Mouse (Mus musculus): Measurements from ENCODE around the gene Capn7. TPM values are rescaled to one million over a fixed set of nuclear protein-coding genes. Genes with fewer than 3 reads are reported as not detected.

Capn7 gene
- polyA plus RNA-seq (2014; fragmentation: Nextera tagmentation; extraction: Ambion mirVana), result 34.5 and 36.8 TPM in 2 replicates

GRCm38 (mm10) chr14:31336369-31337155 is at the start of gene Capn7:
TSS of gene Capn7 (plus strand) at chr14:31336638.
- H3K27me3 ChIP-seq (ENCODE audit: control insufficient read depth, insufficient read depth, low read length), result no peaks in the 10 kb centered on the region
- ATAC-seq (ENCODE audit: insufficient number of reproducible peaks, low FRiP score, low TSS enrichment, low read depth), result peak; percentile 95
- H3K27ac ChIP-seq (replicated peaks; ENCODE audit: low read depth, low read length), result peak within 1 kb of the TSS; percentile 86
- H3K9ac ChIP-seq (ENCODE audit: low read length), result peak within 1 kb of the TSS; percentile 90
- H3K4me3 ChIP-seq (ENCODE audit: low read depth, low read length), result peak within 1 kb of the TSS; percentile 77
- DNase-seq (ENCODE audit: low spot score), result peak; percentile 100
- no peaks in the 10 kb centered on the region for H3K9me3 ChIP-seq (ENCODE audit: control insufficient read depth, low read length)
- peak within 1 kb of the TSS; percentile 54 for H3K4me2 ChIP-seq (ENCODE audit: low read depth, severe bottlenecking)
- no peaks in the 10 kb centered on the region for H3K36me3 ChIP-seq (ENCODE audit: control insufficient read depth, insufficient read depth, low read length)
- 0 out of 2 replicates have a peak, but pooled peaks cover 3% of the 10 kb centered on the region for H3K4me1 ChIP-seq (ENCODE audit: control insufficient read depth, insufficient read depth, low read length)
- under 1% methylated on average over 69 of the region's 78 CpGs for WGBS

- Histone ChIP-seq H3K27ac (replicated peaks; ENCODE audit: low read depth, low read length) (no peak overlapping the region), H3K9ac (ENCODE audit: low read length) (no peak overlapping the region), H3K27me3 (ENCODE audit: control insufficient read depth, insufficient read depth, low read length) (no peaks in the 10 kb centered on the region), H3K36me3 (ENCODE audit: control insufficient read depth, insufficient read depth, low read length) (no peaks in the 10 kb centered on the region), H3K4me1 (ENCODE audit: control insufficient read depth, insufficient read depth, low read length) (no peaks in the 10 kb centered on the region), H3K4me2 (ENCODE audit: low read depth, severe bottlenecking) (no peak overlapping the region), H3K9me3 (ENCODE audit: control insufficient read depth, low read length) (no peaks in the 10 kb centered on the region), H3K4me3 (ENCODE audit: low read depth, low read length) (no peak overlapping the region)
- DNase-seq (ENCODE audit: low spot score) (no peak), ATAC-seq (ENCODE audit: insufficient number of reproducible peaks, low FRiP score, low TSS enrichment, low read depth) (no peak)
- WGBS, result 70% methylated on average over 3 of the region's 3 CpGs
Measured at GRCm38 (mm10) chr14:31313192-31313591, 23.2 kb upstream of the Capn7 start.

- Histone ChIP-seq H3K4me2 (ENCODE audit: low read depth, severe bottlenecking) (no peak overlapping the region), H3K36me3 (ENCODE audit: control insufficient read depth, insufficient read depth, low read length) (no peaks in the 10 kb centered on the region), H3K27ac (replicated peaks; ENCODE audit: low read depth, low read length) (no peak overlapping the region), H3K4me1 (ENCODE audit: control insufficient read depth, insufficient read depth, low read length) (no peaks in the 10 kb centered on the region), H3K27me3 (ENCODE audit: control insufficient read depth, insufficient read depth, low read length) (no peaks in the 10 kb centered on the region), H3K4me3 (ENCODE audit: low read depth, low read length) (no peak overlapping the region), H3K9me3 (ENCODE audit: control insufficient read depth, low read length) (no peaks in the 10 kb centered on the region), H3K9ac (ENCODE audit: low read length) (no peak overlapping the region)
- ATAC-seq (ENCODE audit: insufficient number of reproducible peaks, low FRiP score, low TSS enrichment, low read depth) (no peak), DNase-seq (ENCODE audit: low spot score) (no peak)
- 65% methylated on average over 12 of the region's 12 CpGs for WGBS
Measured at GRCm38 (mm10) chr14:31316613-31317012, 19.8 kb upstream of the Capn7 start.

- Histone ChIP-seq H3K9ac (ENCODE audit: low read length) (no peak overlapping the region), H3K4me3 (ENCODE audit: low read depth, low read length) (no peak overlapping the region), H3K4me2 (ENCODE audit: low read depth, severe bottlenecking) (no peak overlapping the region), H3K4me1 (ENCODE audit: control insufficient read depth, insufficient read depth, low read length) (no peaks in the 10 kb centered on the region), H3K36me3 (ENCODE audit: control insufficient read depth, insufficient read depth, low read length) (no peaks in the 10 kb centered on the region), H3K27ac (replicated peaks; ENCODE audit: low read depth, low read length) (no peak overlapping the region), H3K9me3 (ENCODE audit: control insufficient read depth, low read length) (no peaks in the 10 kb centered on the region), H3K27me3 (ENCODE audit: control insufficient read depth, insufficient read depth, low read length) (no peaks in the 10 kb centered on the region)
- ATAC-seq (ENCODE audit: insufficient number of reproducible peaks, low FRiP score, low TSS enrichment, low read depth) (no peak), DNase-seq (ENCODE audit: low spot score) (no peak)
- 86% methylated on average over 3 of the region's 3 CpGs for WGBS
Measured at GRCm38 (mm10) chr14:31317754-31318153, 18.7 kb upstream of the Capn7 start.

GRCm38 (mm10) chr14:31319546-31319945 is 16.9 kb upstream of the Capn7 start:
- no peaks in the 10 kb centered on the region for H3K27me3 ChIP-seq (ENCODE audit: control insufficient read depth, insufficient read depth, low read length)
- DNase-seq (ENCODE audit: low spot score) (no peak), ATAC-seq (ENCODE audit: insufficient number of reproducible peaks, low FRiP score, low TSS enrichment, low read depth) (no peak)
- H3K36me3 ChIP-seq (ENCODE audit: control insufficient read depth, insufficient read depth, low read length), result no peaks in the 10 kb centered on the region
- no peaks in the 10 kb centered on the region for H3K4me1 ChIP-seq (ENCODE audit: control insufficient read depth, insufficient read depth, low read length)
- H3K9me3 ChIP-seq (ENCODE audit: control insufficient read depth, low read length), result no peaks in the 10 kb centered on the region
- no peak overlapping the region for H3K4me2 ChIP-seq (ENCODE audit: low read depth, severe bottlenecking)
- no peak overlapping the region for H3K9ac ChIP-seq (ENCODE audit: low read length)
- no peak overlapping the region for H3K27ac ChIP-seq (replicated peaks; ENCODE audit: low read depth, low read length)
- 83% methylated on average over 10 of the region's 10 CpGs for WGBS
- no peak overlapping the region for H3K4me3 ChIP-seq (ENCODE audit: low read depth, low read length)

- 89% methylated on average over 11 of the region's 11 CpGs for WGBS
- H3K4me2 ChIP-seq (ENCODE audit: low read depth, severe bottlenecking), result no peak overlapping the region
- ATAC-seq (ENCODE audit: insufficient number of reproducible peaks, low FRiP score, low TSS enrichment, low read depth) (no peak), DNase-seq (ENCODE audit: low spot score) (no peak)
- H3K27me3 ChIP-seq (ENCODE audit: control insufficient read depth, insufficient read depth, low read length), result no peaks in the 10 kb centered on the region
- no peaks in the 10 kb centered on the region for H3K9me3 ChIP-seq (ENCODE audit: control insufficient read depth, low read length)
- no peaks in the 10 kb centered on the region for H3K36me3 ChIP-seq (ENCODE audit: control insufficient read depth, insufficient read depth, low read length)
- no peak overlapping the region for H3K9ac ChIP-seq (ENCODE audit: low read length)
- no peaks in the 10 kb centered on the region for H3K4me1 ChIP-seq (ENCODE audit: control insufficient read depth, insufficient read depth, low read length)
- H3K4me3 ChIP-seq (ENCODE audit: low read depth, low read length), result no peak overlapping the region
- H3K27ac ChIP-seq (replicated peaks; ENCODE audit: low read depth, low read length), result no peak overlapping the region
Measured at GRCm38 (mm10) chr14:31321181-31321580, 15.3 kb upstream of the Capn7 start.

- Histone ChIP-seq H3K9ac (ENCODE audit: low read length) (no peak overlapping the region), H3K4me1 (ENCODE audit: control insufficient read depth, insufficient read depth, low read length) (no peaks in the 10 kb centered on the region), H3K27ac (replicated peaks; ENCODE audit: low read depth, low read length) (no peak overlapping the region), H3K4me3 (ENCODE audit: low read depth, low read length) (no peak overlapping the region), H3K27me3 (ENCODE audit: control insufficient read depth, insufficient read depth, low read length) (no peaks in the 10 kb centered on the region), H3K36me3 (ENCODE audit: control insufficient read depth, insufficient read depth, low read length) (no peaks in the 10 kb centered on the region), H3K4me2 (ENCODE audit: low read depth, severe bottlenecking) (no peak overlapping the region), H3K9me3 (ENCODE audit: control insufficient read depth, low read length) (no peaks in the 10 kb centered on the region)
- DNase-seq (ENCODE audit: low spot score) (no peak), ATAC-seq (ENCODE audit: insufficient number of reproducible peaks, low FRiP score, low TSS enrichment, low read depth) (no peak)
- WGBS, result 79% methylated on average over 3 of the region's 3 CpGs
Measured at GRCm38 (mm10) chr14:31322191-31322590, 14.2 kb upstream of the Capn7 start.

- Histone ChIP-seq H3K27ac (replicated peaks; ENCODE audit: low read depth, low read length) (no peak overlapping the region), H3K36me3 (ENCODE audit: control insufficient read depth, insufficient read depth, low read length) (no peaks in the 10 kb centered on the region), H3K4me2 (ENCODE audit: low read depth, severe bottlenecking) (peak overlapping the region; percentile 40), H3K4me3 (ENCODE audit: low read depth, low read length) (no peak overlapping the region), H3K9me3 (ENCODE audit: control insufficient read depth, low read length) (no peaks in the 10 kb centered on the region), H3K4me1 (ENCODE audit: control insufficient read depth, insufficient read depth, low read length) (no peaks in the 10 kb centered on the region), H3K27me3 (ENCODE audit: control insufficient read depth, insufficient read depth, low read length) (no peaks in the 10 kb centered on the region), H3K9ac (ENCODE audit: low read length) (no peak overlapping the region)
- no peak for DNase-seq (ENCODE audit: low spot score)
- ATAC-seq (ENCODE audit: insufficient number of reproducible peaks, low FRiP score, low TSS enrichment, low read depth), result no peak
- WGBS, result 84% methylated on average over 4 of the region's 4 CpGs
Measured at GRCm38 (mm10) chr14:31323189-31323588, 13.2 kb upstream of the Capn7 start.
